Mouse (Mus musculus) liver (tissue): ENCODE data around the gene Ufsp1.

Source experiments
- DNase-seq: peaks from one replicate; pipeline ENCODE4 v3.0.0-alpha.2; 2020; ENCODE audit warnings: mixed read lengths

Gene Ufsp1

GRCm38 (mm10) chr5:137295712-137296111, 1.3 kb downstream of the Ufsp1 start:
- DNase-seq: no peak

GRCm38 (mm10) chr5:137297126-137297525, 2.7 kb downstream of the Ufsp1 start:
- DNase-seq: no peak

GRCm38 (mm10) chr5:137299240-137299639, 4.8 kb downstream of the Ufsp1 start:
- no peak for DNase-seq

- DNase-seq: peak; percentile 36
Observed at GRCm38 (mm10) chr5:137301253-137301652, 6.8 kb downstream of the Ufsp1 start.

- no peak for DNase-seq
Observed at GRCm38 (mm10) chr5:137303609-137304008, 9.2 kb downstream of the Ufsp1 start.

GRCm38 (mm10) chr5:137304165-137304564, 9.7 kb downstream of the Ufsp1 start:
- no peak for DNase-seq

GRCm38 (mm10) chr5:137304816-137305215, 10.4 kb downstream of the Ufsp1 start:
- no peak for DNase-seq

GRCm38 (mm10) chr5:137305822-137306221, 11.4 kb downstream of the Ufsp1 start:
- no peak for DNase-seq

- no peak for DNase-seq
Observed at GRCm38 (mm10) chr5:137306439-137307005, 12.1 kb downstream of the Ufsp1 start.

GRCm38 (mm10) chr5:137307071-137307912, 12.9 kb downstream of the Ufsp1 start, which contains the start of gene Srrt:
Gene Srrt (minus strand): TSS chr5:137307674.
- peak; percentile 92 for DNase-seq

- no peak for DNase-seq
Observed at GRCm38 (mm10) chr5:137308356-137308755, 13.9 kb downstream of the Ufsp1 start.

GRCm38 (mm10) chr5:137313466-137314192, 19.2 kb downstream of the Ufsp1 start:
- DNase-seq: no peak

GRCm38 (mm10) chr5:137314193-137315083, 20.0 kb downstream of the Ufsp1 start, which contains the start of gene Trip6:
Gene Trip6 (minus strand): TSS chr5:137314404.
- peak; percentile 87 for DNase-seq

GRCm38 (mm10) chr5:137315084-137315903, 20.9 kb downstream of the Ufsp1 start:
- DNase-seq: peak; percentile 63

GRCm38 (mm10) chr5:137317361-137317760, 22.9 kb downstream of the Ufsp1 start:
- DNase-seq: no peak

- no peak for DNase-seq
Observed at GRCm38 (mm10) chr5:137318570-137318969, 24.1 kb downstream of the Ufsp1 start.

- no peak for DNase-seq
Observed at GRCm38 (mm10) chr5:137320996-137321395, 26.6 kb downstream of the Ufsp1 start.

GRCm38 (mm10) chr5:137330910-137331309, 36.5 kb downstream of the Ufsp1 start:
- DNase-seq: no peak

GRCm38 (mm10) chr5:137332857-137333511, 38.6 kb downstream of the Ufsp1 start:
- no peak for DNase-seq

- DNase-seq: peak; percentile 93
Observed at GRCm38 (mm10) chr5:137333512-137334174, 39.2 kb downstream of the Ufsp1 start, which contains the start of gene Slc12a9. Gene Slc12a9 (minus strand): TSS chr5:137333597.
